In the genomic region with DNA sequence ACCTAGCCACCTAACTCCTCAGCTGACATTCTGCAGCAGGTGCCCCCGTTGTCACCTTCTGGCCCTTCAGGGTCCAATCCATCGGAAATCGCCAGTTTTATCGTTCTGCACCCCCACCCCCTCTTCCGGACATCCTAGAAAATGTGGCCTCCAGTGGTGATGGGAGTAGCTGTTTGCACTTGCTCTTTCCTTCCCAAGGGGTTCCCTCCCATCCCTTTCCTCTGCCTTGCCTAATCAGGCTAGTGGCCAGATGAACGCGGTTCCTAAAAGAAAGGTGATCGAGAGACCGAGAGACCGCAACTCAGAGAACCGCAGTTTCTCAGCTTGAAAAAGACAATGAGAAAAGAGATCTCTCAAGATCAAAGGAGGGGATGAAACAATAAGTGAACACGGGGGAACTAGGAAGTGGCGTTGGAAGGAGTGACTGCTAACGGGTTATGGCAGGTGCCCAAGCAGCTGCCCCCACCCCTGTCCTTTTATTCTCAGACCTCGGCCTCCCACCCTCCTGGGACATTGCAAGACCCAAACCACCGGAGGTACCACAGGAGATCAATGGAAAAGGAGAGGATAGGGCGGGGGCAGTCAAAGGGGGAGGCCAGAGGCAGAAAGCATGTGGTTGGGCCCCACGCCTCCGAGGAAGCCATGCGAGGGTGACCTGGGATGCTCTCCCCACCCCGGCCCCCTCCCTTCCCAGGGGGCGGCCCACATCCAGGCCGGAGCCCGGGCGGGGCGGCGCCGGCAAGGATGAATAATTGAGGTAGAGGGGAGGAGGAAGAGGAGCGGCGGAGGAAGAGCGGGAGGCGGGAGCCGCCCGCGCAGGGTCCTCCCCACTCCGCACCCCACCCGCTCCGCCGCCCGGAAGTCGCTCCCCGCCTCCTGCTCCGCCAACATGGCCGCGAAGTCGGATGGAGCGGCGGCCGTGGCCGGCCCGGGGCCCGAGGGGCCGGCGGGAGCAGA, we compare ENCODE assay signal across 7 mouse cellular contexts. TPM values are rescaled to one million over a fixed set of nuclear protein-coding genes. Genes with fewer than 3 reads are reported as not detected.
DNase-seq lines count a peak whose midpoint lies in the region; ATAC-seq and TF ChIP-seq lines count a peak whose summit lies in the region.

A gene (plus strand): TSS at position 727 of the 957 bp plus-strand sequence.

- ATAC-seq in liver, embryonic 11.5 days (replicated peaks; ENCODE audit: low FRiP score): no peak
- ATAC-seq in forebrain, embryonic 15.5 days (replicated peaks): peak; percentile 81
- ATAC-seq in liver, postnatal 0 days: 0 out of 2 replicates have a peak, but pooled peaks have one; percentile 4

- peaks cover 5% of the 10 kb centered on the region; the same call in 1 of the 2 replicates for H3K4me1 ChIP-seq in liver, embryonic 11.5 days (replicated peaks; ENCODE audit: control insufficient read depth, insufficient read depth, low read length)
- peaks cover 54% of the 10 kb centered on the region for H3K4me1 ChIP-seq in forebrain, embryonic 15.5 days
- peaks cover 5% of the 10 kb centered on the region for H3K4me1 ChIP-seq in liver, postnatal 0 days (ENCODE audit: insufficient read depth)

- peak within 1 kb of the TSS; percentile 46 for H3K4me3 ChIP-seq in liver, embryonic 11.5 days (ENCODE audit: low read depth, low read length)
- H3K4me3 ChIP-seq in forebrain, embryonic 15.5 days: peak within 1 kb of the TSS; percentile 53
- peak within 1 kb of the TSS; percentile 38 for H3K4me3 ChIP-seq in liver, postnatal 0 days (ENCODE audit: low read depth, low read length)

- intact Hi-C loops in gastrocnemius, postnatal 36 days (cut with DNase I): no loop called here

- no peaks in the 10 kb centered on the region for H3K9me3 ChIP-seq in liver, embryonic 11.5 days (ENCODE audit: control insufficient read depth, low read length)
- no peaks in the 10 kb centered on the region for H3K9me3 ChIP-seq in forebrain, embryonic 15.5 days
- H3K9me3 ChIP-seq in liver, postnatal 0 days (ENCODE audit: low read length): no peaks in the 10 kb centered on the region

- WGBS in liver, embryonic 11.5 days: 3% methylated on average over 45 of the region's 54 CpGs
- under 1% methylated on average over 53 of the region's 54 CpGs for whole genome bisulfite sequencing in forebrain, embryonic 15.5 days
- 3% methylated on average over 42 of the region's 54 CpGs for WGBS in liver, postnatal 0 days (ENCODE audit: insufficient replicate concordance)

- peaks cover 60% of the 10 kb centered on the region for H3K27me3 ChIP-seq in liver, embryonic 11.5 days (replicated peaks; ENCODE audit: control insufficient read depth, insufficient read depth, low read length)
- H3K27me3 ChIP-seq in forebrain, embryonic 15.5 days: peaks cover 6% of the 10 kb centered on the region; the same call in 1 of the 2 replicates
- peaks cover 39% of the 10 kb centered on the region for H3K27me3 ChIP-seq in liver, postnatal 0 days (ENCODE audit: insufficient read depth, low read length)

- no peak within 1 kb of the TSS for H3K9ac ChIP-seq in liver, embryonic 11.5 days (ENCODE audit: low read depth, low read length)
- peak within 1 kb of the TSS; percentile 77 for H3K9ac ChIP-seq in forebrain, embryonic 15.5 days (replicated peaks)
- H3K9ac ChIP-seq in liver, postnatal 0 days (replicated peaks): no peak within 1 kb of the TSS

- no peak for TF ChIP-seq CTCF in liver, postnatal 0 days (IDR thresholded peaks at IDR 0.05; ENCODE audit: low read depth)

- no peak for TF ChIP-seq EP300 in liver, postnatal 0 days (IDR thresholded peaks at IDR 0.05; ENCODE audit: low read depth)

- H3K36me3 ChIP-seq in liver, embryonic 11.5 days (ENCODE audit: control insufficient read depth, insufficient read depth, low read length): no peaks in the 10 kb centered on the region
- no peaks in the 10 kb centered on the region for H3K36me3 ChIP-seq in forebrain, embryonic 15.5 days
- H3K36me3 ChIP-seq in liver, postnatal 0 days (replicated peaks; ENCODE audit: insufficient read depth, low read length): no peaks in the 10 kb centered on the region

- H3K27ac ChIP-seq in liver, embryonic 11.5 days (ENCODE audit: low read depth, low read length): no peak within 1 kb of the TSS
- H3K27ac ChIP-seq in forebrain, embryonic 15.5 days (replicated peaks): peak within 1 kb of the TSS; percentile 80
- H3K27ac ChIP-seq in liver, postnatal 0 days (ENCODE audit: low read depth): no peak within 1 kb of the TSS

- peak within 1 kb of the TSS; percentile 84 for H3K4me2 ChIP-seq in liver, embryonic 11.5 days
- peak within 1 kb of the TSS; percentile 67 for H3K4me2 ChIP-seq in forebrain, embryonic 15.5 days (replicated peaks)
- peak within 1 kb of the TSS; percentile 56 for H3K4me2 ChIP-seq in liver, postnatal 0 days (ENCODE audit: low read depth, low read length)

- no peak for DNase-seq in liver, embryonic 11.5 days (ENCODE audit: low spot score)
- no peak for DNase-seq in liver
- DNase-seq in cerebellum, adult 9-11 months: peak; percentile 83
- DNase-seq in liver, postnatal 0 days: no peak
- no peak for DNase-seq in Muller cell, postnatal 12 days (ENCODE audit: inconsistent ontology term)
- DNase-seq in gastrocnemius, postnatal 36 days: no peak

RNA-seq across cellular contexts. Expression of the gene that starts here (rescaled TPM):
- polyA plus RNA-seq in liver, embryonic 11.5 days (2014; fragmentation: Nextera tagmentation; extraction: Ambion mirVana): not detected in 2 replicates
- polyA plus RNA-seq in forebrain, embryonic 15.5 days (2015; fragmentation: Nextera tagmentation; extraction: Ambion mirVana): 1.9 and 2.0 TPM in 2 replicates
- not detected in 2 replicates for polyA plus RNA-seq in liver, postnatal 0 days (2015; fragmentation: Nextera tagmentation; extraction: Ambion mirVana)
- not detected for total RNA-seq in gastrocnemius, postnatal 36 days (2021)

Comparison
In these comparisons a context has a peak if more than half of its experiments do, and no peak if none do; other contexts are left out.
1. Peak in ATAC-seq, H3K4me3 ChIP-seq and H3K4me2 ChIP-seq in liver, postnatal 0 days; RNA of the gene not detected or under 1 TPM.